Mouse (Mus musculus): ENCODE data around the gene Tex21. TPM values are rescaled to one million over a fixed set of nuclear protein-coding genes. Genes with fewer than 3 reads are reported as not detected.
A peak's percentile ranks its signal among the peaks of the same experiment; 100 is the strongest.

The Tex21 gene
- not detected in 2 replicates for polyA plus RNA-seq (2015; fragmentation: Nextera tagmentation; extraction: Ambion mirVana)

- H3K27ac ChIP-seq (ENCODE audit: low read length), result no peak within 1 kb of the TSS
- no peak within 1 kb of the TSS for H3K4me2 ChIP-seq (replicated peaks; ENCODE audit: low read depth, low read length)
- DNase-seq (ENCODE audit: low spot score), result no peak
- 74% methylated on average over 6 of the region's 6 CpGs for WGBS
- H3K4me1 ChIP-seq (ENCODE audit: insufficient read depth, low read depth, low read length), result no peaks in the 10 kb centered on the region
- TF ChIP-seq EP300 (IDR thresholded peaks at IDR 0.05), result no peak
- no peak for TF ChIP-seq CTCF (IDR thresholded peaks at IDR 0.05)
- no peaks in the 10 kb centered on the region for H3K27me3 ChIP-seq (replicated peaks; ENCODE audit: insufficient read depth, low read length)
- H3K9me3 ChIP-seq (ENCODE audit: low read length), result no peaks in the 10 kb centered on the region
- H3K4me3 ChIP-seq (ENCODE audit: low read depth, low read length), result no peak within 1 kb of the TSS
- H3K9ac ChIP-seq (replicated peaks; ENCODE audit: low read depth), result no peak within 1 kb of the TSS
- H3K36me3 ChIP-seq (ENCODE audit: insufficient read depth, low read length), result no peaks in the 10 kb centered on the region
- no peak for ATAC-seq
Measured at GRCm38 (mm10) chr12:76246646-76247045, at the start of gene Tex21. Gene Tex21 (minus strand): TSS chr12:76246746.

DNA sequence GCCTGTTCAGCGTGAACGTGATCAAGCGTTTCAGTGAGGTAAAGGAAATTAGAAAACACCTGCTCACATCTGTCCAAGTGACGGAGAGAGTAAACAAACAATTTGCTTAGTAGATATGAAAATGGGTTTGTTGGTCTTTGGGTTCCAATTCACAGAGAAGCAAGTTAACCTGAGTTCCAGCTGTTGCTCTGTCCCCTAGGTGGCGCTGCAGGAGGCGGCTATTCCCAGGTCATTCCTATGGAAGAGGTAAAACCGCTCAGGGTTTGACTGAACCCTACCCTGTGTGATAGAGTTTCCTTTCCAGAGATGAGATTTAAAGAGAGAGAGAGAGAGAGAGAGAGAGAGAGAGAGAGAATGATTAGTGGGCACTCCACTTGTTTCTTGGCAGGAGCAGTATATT, 46.6 kb upstream of the Tex21 start:
- ATAC-seq (peak; percentile 82), DNase-seq (ENCODE audit: low spot score) (peak; percentile 78)
- no peak overlapping the region for H3K9ac ChIP-seq (replicated peaks; ENCODE audit: low read depth)
- H3K4me1 ChIP-seq (ENCODE audit: insufficient read depth, low read depth, low read length), result no peaks in the 10 kb centered on the region
- H3K27ac ChIP-seq (ENCODE audit: low read length), result 0 out of 2 replicates have a peak overlapping the region, but pooled peaks have one; percentile 38
- no peaks in the 10 kb centered on the region for H3K27me3 ChIP-seq (replicated peaks; ENCODE audit: insufficient read depth, low read length)
- H3K4me3 ChIP-seq (ENCODE audit: low read depth, low read length), result no peak overlapping the region
- no peaks in the 10 kb centered on the region for H3K9me3 ChIP-seq (ENCODE audit: low read length)
- no peak overlapping the region for H3K4me2 ChIP-seq (replicated peaks; ENCODE audit: low read depth, low read length)
- peaks cover 4% of the 10 kb centered on the region; the same call in 1 of the 2 replicates for H3K36me3 ChIP-seq (ENCODE audit: insufficient read depth, low read length)
- 50% methylated on average over 7 of the region's 7 CpGs for WGBS
- TF ChIP-seq CTCF (IDR thresholded peaks at IDR 0.05), result peak; percentile 88
- peak; percentile 43; the same call in 1 of the 2 replicates for TF ChIP-seq EP300 (IDR thresholded peaks at IDR 0.05)

DNA sequence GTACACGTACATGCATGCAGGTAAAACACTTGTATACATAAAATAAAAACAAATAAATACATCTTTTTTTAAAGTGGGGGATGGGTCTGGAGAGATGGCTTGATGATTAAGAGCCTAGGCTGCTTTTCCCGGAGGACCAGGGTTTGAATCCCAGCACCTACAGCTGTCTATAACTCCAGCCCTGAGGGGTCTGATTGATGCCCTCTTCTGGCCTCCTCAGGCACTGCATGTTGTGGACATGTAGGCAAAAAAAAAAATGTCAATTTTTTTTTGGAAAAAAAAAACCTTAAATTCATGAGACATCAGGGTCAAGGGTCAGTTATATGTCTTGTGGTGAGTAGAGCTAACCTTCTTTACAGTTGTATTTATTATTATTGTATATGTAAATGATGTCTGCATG, 43.7 kb upstream of the Tex21 start:
- ATAC-seq, result no peak

DNA sequence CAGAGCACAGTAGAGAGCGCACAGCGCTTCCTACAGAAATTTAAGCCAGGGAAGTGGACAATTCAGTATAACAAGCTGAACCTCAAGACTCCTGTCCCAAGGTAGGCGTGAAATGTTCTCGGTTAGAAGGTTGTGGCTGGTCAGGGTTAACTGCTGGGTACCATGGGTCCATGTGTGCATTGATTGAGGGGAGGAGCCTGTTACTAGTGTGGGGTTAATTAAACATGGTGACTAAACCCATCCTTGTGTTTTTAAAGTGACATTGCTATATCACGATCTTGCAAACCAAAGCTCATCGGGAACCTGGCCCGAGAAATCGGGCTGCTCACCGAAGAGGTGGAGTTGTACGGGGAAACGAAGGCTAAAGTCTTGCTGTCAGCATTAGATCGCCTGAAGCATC, 42.9 kb upstream of the Tex21 start:
- Histone ChIP-seq H3K4me2 (replicated peaks; ENCODE audit: low read depth, low read length) (no peak overlapping the region), H3K36me3 (ENCODE audit: insufficient read depth, low read length) (peaks cover 5% of the 10 kb centered on the region; the same call in 1 of the 2 replicates), H3K9me3 (ENCODE audit: low read length) (no peaks in the 10 kb centered on the region), H3K4me1 (ENCODE audit: insufficient read depth, low read depth, low read length) (no peaks in the 10 kb centered on the region), H3K27ac (ENCODE audit: low read length) (no peak overlapping the region), H3K27me3 (replicated peaks; ENCODE audit: insufficient read depth, low read length) (no peaks in the 10 kb centered on the region), H3K9ac (replicated peaks; ENCODE audit: low read depth) (no peak overlapping the region), H3K4me3 (ENCODE audit: low read depth, low read length) (no peak overlapping the region)
- ATAC-seq (no peak), DNase-seq (ENCODE audit: low spot score) (no peak)
- 94% methylated on average over 12 of the region's 12 CpGs for WGBS
- no peak for TF ChIP-seq EP300 (IDR thresholded peaks at IDR 0.05)
- no peak for TF ChIP-seq CTCF (IDR thresholded peaks at IDR 0.05)

More for the DNA sequence above, 43.7 kb upstream of the Tex21 start:
- WGBS, result 91% methylated on average over 2 of the region's 2 CpGs
- Histone ChIP-seq H3K4me1 (ENCODE audit: insufficient read depth, low read depth, low read length) (no peaks in the 10 kb centered on the region), H3K9ac (replicated peaks; ENCODE audit: low read depth) (no peak overlapping the region), H3K4me3 (ENCODE audit: low read depth, low read length) (no peak overlapping the region), H3K36me3 (ENCODE audit: insufficient read depth, low read length) (peaks cover 4% of the 10 kb centered on the region), H3K4me2 (replicated peaks; ENCODE audit: low read depth, low read length) (no peak overlapping the region), H3K27ac (ENCODE audit: low read length) (no peak overlapping the region), H3K9me3 (ENCODE audit: low read length) (no peaks in the 10 kb centered on the region), H3K27me3 (replicated peaks; ENCODE audit: insufficient read depth, low read length) (no peaks in the 10 kb centered on the region)
- DNase-seq (ENCODE audit: low spot score), result no peak
- peak; percentile 51 for TF ChIP-seq CTCF (IDR thresholded peaks at IDR 0.05)
- no peak for TF ChIP-seq EP300 (IDR thresholded peaks at IDR 0.05)

GRCm38 (mm10) chr12:76288494-76288893, 41.9 kb upstream of the Tex21 start:
- Histone ChIP-seq H3K27ac (ENCODE audit: low read length) (no peak overlapping the region), H3K4me3 (ENCODE audit: low read depth, low read length) (no peak overlapping the region), H3K4me2 (replicated peaks; ENCODE audit: low read depth, low read length) (no peak overlapping the region), H3K9me3 (ENCODE audit: low read length) (no peaks in the 10 kb centered on the region), H3K27me3 (replicated peaks; ENCODE audit: insufficient read depth, low read length) (no peaks in the 10 kb centered on the region), H3K36me3 (ENCODE audit: insufficient read depth, low read length) (peaks cover 9% of the 10 kb centered on the region), H3K4me1 (ENCODE audit: insufficient read depth, low read depth, low read length) (no peaks in the 10 kb centered on the region), H3K9ac (replicated peaks; ENCODE audit: low read depth) (no peak overlapping the region)
- WGBS, result 88% methylated on average over 5 of the region's 5 CpGs
- TF ChIP-seq CTCF (IDR thresholded peaks at IDR 0.05), result no peak
- no peak for TF ChIP-seq EP300 (IDR thresholded peaks at IDR 0.05)
- DNase-seq (ENCODE audit: low spot score) (no peak), ATAC-seq (no peak)

DNA sequence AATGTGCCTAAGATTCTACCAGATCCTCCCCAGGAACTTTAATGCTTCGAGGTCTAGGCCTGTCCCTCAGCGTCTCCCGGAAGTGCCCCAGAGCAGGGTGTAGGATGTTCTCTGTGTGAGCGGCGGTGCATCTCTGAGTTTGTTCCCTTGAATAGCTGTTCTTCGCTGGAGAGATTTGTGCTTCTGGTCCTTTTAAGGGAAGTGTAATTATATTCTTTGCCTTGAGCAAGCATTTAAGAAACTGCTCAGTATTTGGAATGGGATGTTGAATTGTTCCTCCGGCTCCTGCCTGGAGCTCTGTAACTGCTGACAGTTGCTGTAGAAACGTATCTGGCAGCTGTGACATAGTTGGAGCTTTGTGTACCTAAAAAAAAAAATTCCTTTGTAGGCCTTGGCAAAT, 41.4 kb upstream of the Tex21 start:
- 86% methylated on average over 8 of the region's 8 CpGs for WGBS
- H3K9me3 ChIP-seq (ENCODE audit: low read length), result no peaks in the 10 kb centered on the region
- no peak overlapping the region for H3K9ac ChIP-seq (replicated peaks; ENCODE audit: low read depth)
- no peaks in the 10 kb centered on the region for H3K4me1 ChIP-seq (ENCODE audit: insufficient read depth, low read depth, low read length)
- H3K27ac ChIP-seq (ENCODE audit: low read length), result no peak overlapping the region
- no peak overlapping the region for H3K4me3 ChIP-seq (ENCODE audit: low read depth, low read length)
- H3K4me2 ChIP-seq (replicated peaks; ENCODE audit: low read depth, low read length), result no peak overlapping the region
- DNase-seq (ENCODE audit: low spot score) (no peak), ATAC-seq (no peak)
- TF ChIP-seq EP300 (IDR thresholded peaks at IDR 0.05) (no peak), CTCF (IDR thresholded peaks at IDR 0.05) (no peak)
- no peaks in the 10 kb centered on the region for H3K27me3 ChIP-seq (replicated peaks; ENCODE audit: insufficient read depth, low read length)
- peaks cover 12% of the 10 kb centered on the region for H3K36me3 ChIP-seq (ENCODE audit: insufficient read depth, low read length)

GRCm38 (mm10) chr12:76285418-76285817, 38.9 kb upstream of the Tex21 start:
- Histone ChIP-seq H3K36me3 (ENCODE audit: insufficient read depth, low read length) (peaks cover 12% of the 10 kb centered on the region), H3K4me2 (replicated peaks; ENCODE audit: low read depth, low read length) (no peak overlapping the region), H3K27ac (ENCODE audit: low read length) (no peak overlapping the region), H3K4me1 (ENCODE audit: insufficient read depth, low read depth, low read length) (no peaks in the 10 kb centered on the region), H3K9me3 (ENCODE audit: low read length) (no peaks in the 10 kb centered on the region), H3K27me3 (replicated peaks; ENCODE audit: insufficient read depth, low read length) (no peaks in the 10 kb centered on the region), H3K9ac (replicated peaks; ENCODE audit: low read depth) (no peak overlapping the region), H3K4me3 (ENCODE audit: low read depth, low read length) (no peak overlapping the region)
- ATAC-seq (no peak), DNase-seq (ENCODE audit: low spot score) (no peak)
- WGBS, result 72% methylated on average over 6 of the region's 6 CpGs
- TF ChIP-seq EP300 (IDR thresholded peaks at IDR 0.05), result no peak
- no peak for TF ChIP-seq CTCF (IDR thresholded peaks at IDR 0.05)
